Mouse (Mus musculus) layer of hippocampus, adult 2 months (tissue): ENCODE results near the gene Hexim1. TPM values are rescaled to one million over a fixed set of nuclear protein-coding genes. Genes with fewer than 3 reads are reported as not detected.

Experiments
- DNase-seq, 2 experiments: peaks; one replicate each; pipeline ENCODE4 v3.0.0; 2022; ENCODE audit warnings: low spot score in 2 of 2
- H3K27ac ChIP-seq: fragments of 200-600 bp; 2 replicates; pipeline ENCODE4 v1.8.1; 2022
- H3K4me3 ChIP-seq: fragments of 200-600 bp; 2 replicates; pipeline ENCODE4 v1.8.1; 2022; ENCODE audit warnings: mild to moderate bottlenecking
- CTCF ChIP-seq: fragments of 200-600 bp; conservative IDR thresholded peaks from 2 replicates; pipeline ENCODE4 v1.8.1; 2022; ENCODE audit warnings: antibody characterized with exemption, mild to moderate bottlenecking, moderate library complexity
- total RNA-seq, 2 experiments: library from RNA; stranded (reverse); gene quantifications; 2 replicates each; pipeline ENCODE4 v1.2.3; 2021

The Hexim1 gene
- total RNA-seq, 2 experiments from 2014 or later: 48.5 to 50.8 TPM

DNA sequence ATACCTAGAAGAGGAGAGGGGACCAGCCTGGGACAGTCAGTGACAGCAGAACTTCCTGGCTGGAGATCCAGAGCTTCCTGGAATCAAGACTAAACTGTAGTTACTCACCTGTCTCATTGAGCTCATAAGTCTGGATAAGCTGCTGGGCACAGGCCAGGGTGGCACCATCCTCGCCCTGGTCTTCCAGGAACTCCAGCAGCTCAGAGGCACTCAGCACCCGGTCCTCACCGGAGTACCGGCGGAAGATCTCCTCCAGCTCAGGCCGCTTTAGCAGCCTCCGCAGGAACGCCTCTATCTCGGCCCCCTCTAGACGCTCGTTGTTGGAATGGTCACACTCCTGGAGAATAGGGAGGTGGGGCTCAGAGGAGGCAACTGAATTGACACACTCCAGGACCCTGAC lies 37.9 kb upstream of the Hexim1 start:
- no peak overlapping the region for H3K27ac ChIP-seq
- H3K4me3 ChIP-seq: no peak overlapping the region
- DNase-seq: no peak
- no peak for TF ChIP-seq CTCF

GRCm38 (mm10) chr11:103080323-103081091 lies 35.5 kb upstream of the Hexim1 start:
- H3K4me3 ChIP-seq: no peak overlapping the region; the same call in 1 of the 2 replicates
- peak; percentile 36 for TF ChIP-seq CTCF
- DNase-seq: no peak
- no peak overlapping the region for H3K27ac ChIP-seq

DNA sequence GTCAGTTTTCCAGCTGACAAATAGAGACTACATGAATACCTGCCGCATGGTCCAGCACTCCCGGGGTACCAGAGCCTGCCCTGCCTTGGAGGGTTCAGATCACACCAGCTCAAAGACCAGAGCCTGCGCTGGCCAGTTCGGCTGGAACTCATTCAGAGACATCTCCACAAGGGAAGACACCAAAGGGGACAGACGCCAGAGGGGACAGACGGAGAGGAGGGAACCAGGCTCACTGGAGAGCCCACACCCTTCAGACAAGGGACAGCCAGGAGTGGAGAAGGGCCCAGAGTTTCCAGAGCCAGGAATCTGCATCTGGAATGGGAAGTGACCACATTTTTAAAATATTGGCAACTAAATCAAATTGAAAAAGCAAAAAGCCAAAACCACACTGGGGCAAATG lies 34.4 kb upstream of the Hexim1 start:
- Histone ChIP-seq H3K4me3 (no peak overlapping the region), H3K27ac (no peak overlapping the region)
- DNase-seq: no peak
- no peak for TF ChIP-seq CTCF

- Histone ChIP-seq H3K27ac (no peak overlapping the region), H3K4me3 (no peak overlapping the region)
- no peak for DNase-seq
- TF ChIP-seq CTCF: no peak
Measured at GRCm38 (mm10) chr11:103093306-103093705, 22.7 kb upstream of the Hexim1 start.

DNA sequence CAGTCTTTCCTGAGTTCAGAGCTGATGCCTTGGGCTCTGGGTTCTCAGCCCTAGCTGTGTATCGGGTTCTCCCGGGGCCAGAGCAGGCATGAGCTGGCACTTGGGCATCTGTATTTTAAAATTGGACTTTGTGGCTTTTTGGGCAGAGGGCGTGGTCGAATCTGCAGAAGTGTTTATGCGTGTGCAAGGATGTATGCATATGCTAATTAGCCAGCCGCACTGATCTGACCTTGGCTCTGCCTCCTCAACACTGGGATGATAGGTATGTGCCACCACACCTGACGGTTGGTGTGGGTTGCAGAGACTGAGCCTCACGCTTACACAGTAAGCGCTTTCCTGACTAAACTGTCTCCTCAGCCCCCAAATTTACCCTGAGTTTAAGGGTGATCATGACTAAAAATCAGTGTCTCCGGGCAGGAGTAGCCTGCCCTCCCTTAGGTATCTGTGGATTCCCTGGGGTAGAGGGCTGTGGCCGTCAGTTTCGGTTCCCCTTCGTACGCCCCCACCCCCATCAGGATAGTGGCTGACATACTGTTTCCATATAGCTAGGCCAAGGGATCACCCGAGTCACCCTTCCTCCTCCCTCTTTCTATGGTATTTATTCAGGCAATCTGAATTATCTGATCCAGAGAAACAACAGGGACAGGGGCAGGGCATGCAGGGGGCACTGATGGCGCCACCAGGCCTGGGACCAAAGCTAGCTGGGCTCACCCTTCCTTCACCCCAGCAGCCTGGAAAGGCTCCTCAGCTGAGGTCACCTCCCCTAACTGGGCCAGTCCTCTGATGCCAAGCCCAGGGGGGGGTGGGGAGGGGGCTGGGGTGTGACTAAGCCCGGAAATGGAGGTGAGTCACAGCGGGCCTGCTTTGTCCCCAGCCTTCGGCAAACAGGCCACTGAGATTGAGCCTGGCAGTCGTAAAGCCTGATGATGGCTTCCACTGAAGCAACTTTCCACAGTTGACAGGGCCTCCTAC lies 21.9 kb upstream of the Hexim1 start:
- Histone ChIP-seq H3K4me3 (no peak overlapping the region), H3K27ac (no peak overlapping the region)
- no peak for DNase-seq
- TF ChIP-seq CTCF: no peak

DNA sequence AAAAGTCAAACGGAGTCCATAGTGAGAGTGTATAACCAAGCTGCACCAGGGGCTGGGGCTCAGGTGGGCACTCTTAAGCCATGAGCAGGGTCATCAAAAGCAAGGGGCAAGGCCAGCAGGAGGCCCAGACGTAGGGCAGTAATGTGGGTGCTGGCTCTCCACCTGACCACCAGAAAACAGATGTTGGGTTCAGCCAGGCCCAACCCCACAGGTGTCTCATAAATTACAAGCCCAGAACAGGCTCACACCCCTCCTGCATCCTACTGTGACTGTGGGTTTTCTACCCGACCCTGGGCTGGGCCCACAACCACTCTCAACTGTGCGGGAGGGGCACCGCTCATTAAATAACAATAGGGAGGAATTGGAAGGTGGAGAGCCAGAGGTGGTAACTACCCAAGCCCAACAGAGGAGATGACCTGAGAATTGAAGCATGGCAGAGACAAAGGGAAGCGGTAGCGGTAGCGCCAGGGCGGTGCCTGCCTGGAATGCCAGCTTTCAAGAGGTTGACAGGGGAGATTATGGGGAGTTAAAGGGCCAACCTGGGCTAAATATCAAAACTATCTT lies 20.8 kb upstream of the Hexim1 start:
- no peak overlapping the region for H3K27ac ChIP-seq
- no peak overlapping the region for H3K4me3 ChIP-seq
- DNase-seq: no peak
- no peak for TF ChIP-seq CTCF

DNA sequence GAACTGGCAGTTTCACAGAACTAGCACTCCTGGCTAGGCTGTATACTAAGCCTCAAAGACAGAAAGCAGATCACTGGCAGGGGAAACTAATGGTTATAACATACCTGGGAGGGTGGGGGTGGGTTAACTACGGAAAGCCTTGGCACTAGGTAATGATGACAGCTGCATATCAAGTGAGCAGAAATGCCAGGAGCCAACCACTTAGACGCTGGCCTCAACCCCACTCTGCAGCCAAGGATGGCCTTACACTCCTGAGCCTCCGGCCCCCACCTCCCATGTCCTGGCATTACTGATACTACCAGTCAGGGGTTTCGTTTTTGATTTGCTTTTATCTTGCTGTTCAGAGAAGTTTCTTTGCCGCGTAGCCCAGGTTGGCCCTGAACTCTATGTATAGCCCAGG lies 20.2 kb upstream of the Hexim1 start:
- Histone ChIP-seq H3K27ac (no peak overlapping the region), H3K4me3 (no peak overlapping the region)
- no peak for DNase-seq
- no peak for TF ChIP-seq CTCF

GRCm38 (mm10) chr11:103096979-103097894 lies 18.8 kb upstream of the Hexim1 start:
- peak in 1 of 2 experiments; percentile 7 for DNase-seq
- TF ChIP-seq CTCF: no peak
- Histone ChIP-seq H3K4me3 (no peak overlapping the region), H3K27ac (no peak overlapping the region)

DNA sequence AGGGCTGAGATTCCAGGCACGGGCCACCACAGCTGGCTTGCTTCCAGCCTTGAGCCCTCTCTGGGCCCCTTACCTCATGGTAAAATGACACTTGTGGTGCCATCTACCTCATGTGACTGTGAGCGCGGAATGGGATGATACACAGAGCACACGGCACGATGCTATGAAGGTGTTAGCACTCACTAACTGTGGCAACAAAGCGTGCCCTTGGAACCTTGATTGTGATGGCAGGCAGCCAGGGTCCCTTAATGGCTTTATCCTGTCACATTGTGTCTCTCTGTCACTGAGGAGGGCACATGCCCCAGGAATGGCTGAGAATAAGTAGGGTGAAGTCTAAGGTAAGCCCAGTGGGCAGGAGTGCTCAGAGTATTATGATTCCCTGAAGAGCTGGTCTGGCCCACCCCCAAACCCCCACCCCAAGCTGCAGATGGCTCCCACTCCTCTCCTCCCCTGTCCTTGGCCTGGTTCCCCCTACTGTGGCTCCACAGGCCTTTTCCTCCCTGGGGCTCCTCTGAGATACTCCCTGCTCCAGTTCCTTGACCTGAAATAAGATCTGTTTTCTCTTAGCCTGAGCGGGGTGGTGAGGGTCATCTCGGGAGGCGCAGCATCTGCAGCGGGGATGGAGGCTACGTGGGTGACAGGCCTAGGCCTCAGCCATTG lies 17.4 kb upstream of the Hexim1 start:
- TF ChIP-seq CTCF: no peak

GRCm38 (mm10) chr11:103099352-103099940 lies 16.6 kb upstream of the Hexim1 start:
- TF ChIP-seq CTCF: no peak
- DNase-seq: peak in 1 of 2 experiments; percentile 11

More for the DNA sequence above, 17.4 kb upstream of the Hexim1 start:
- H3K4me3 ChIP-seq: no peak overlapping the region
- H3K27ac ChIP-seq: no peak overlapping the region
- DNase-seq: peak in 1 of 2 experiments; percentile 8

GRCm38 (mm10) chr11:103100361-103100760 lies 15.7 kb upstream of the Hexim1 start:
- no peak overlapping the region for H3K27ac ChIP-seq
- no peak for DNase-seq
- H3K4me3 ChIP-seq: no peak overlapping the region
- TF ChIP-seq CTCF: no peak

More at GRCm38 (mm10) chr11:103099352-103099940, 16.6 kb upstream of the Hexim1 start:
- Histone ChIP-seq H3K27ac (no peak overlapping the region), H3K4me3 (no peak overlapping the region)

DNA sequence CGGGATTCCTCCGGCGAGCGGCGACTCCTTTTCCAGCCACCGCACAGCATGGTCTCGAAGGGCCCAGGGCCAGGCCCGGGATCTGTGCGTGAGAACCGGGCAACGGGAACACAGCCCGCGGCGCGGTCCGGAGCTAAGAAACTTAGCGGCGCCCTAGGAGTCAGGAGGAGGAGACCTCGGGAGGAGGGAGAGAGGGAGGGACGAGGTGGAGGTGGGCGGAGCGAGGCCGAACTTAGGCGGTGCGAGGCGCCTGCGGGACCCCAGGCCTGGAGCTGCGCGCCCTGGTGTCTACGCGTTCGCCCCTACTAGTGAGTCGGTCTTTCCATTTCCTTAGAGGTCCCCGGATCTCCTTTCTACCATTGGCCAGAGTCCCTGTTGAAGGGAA lies 14.6 kb upstream of the Hexim1 start, which contains the start of the genes Plcd3 and Acbd4:
Gene Plcd3 (minus strand): TSS at position 178 of the 385 bp plus-strand sequence.
Gene Acbd4 (plus strand): TSS at position 202 of the 385 bp plus-strand sequence.
- DNase-seq: peak; percentile 59 to 67
- no peak for TF ChIP-seq CTCF
- Histone ChIP-seq H3K27ac (peak within 1 kb of the TSS; percentile 91), H3K4me3 (peak within 1 kb of the TSS; percentile 85)
